Mouse (Mus musculus) MEL-GATA-1-ER (cell line): ENCODE data around the gene Gm17651.
A peak's percentile ranks its signal among the peaks of the same experiment; 100 is the strongest.

ENCODE experiments used
- DNase-seq: peaks from one replicate; pipeline ENCODE4 v3.0.0-alpha.2; 2012; ENCODE audit warnings: low read depth; ENCODE audit errors: extremely low read depth

The Gm17651 gene

DNA sequence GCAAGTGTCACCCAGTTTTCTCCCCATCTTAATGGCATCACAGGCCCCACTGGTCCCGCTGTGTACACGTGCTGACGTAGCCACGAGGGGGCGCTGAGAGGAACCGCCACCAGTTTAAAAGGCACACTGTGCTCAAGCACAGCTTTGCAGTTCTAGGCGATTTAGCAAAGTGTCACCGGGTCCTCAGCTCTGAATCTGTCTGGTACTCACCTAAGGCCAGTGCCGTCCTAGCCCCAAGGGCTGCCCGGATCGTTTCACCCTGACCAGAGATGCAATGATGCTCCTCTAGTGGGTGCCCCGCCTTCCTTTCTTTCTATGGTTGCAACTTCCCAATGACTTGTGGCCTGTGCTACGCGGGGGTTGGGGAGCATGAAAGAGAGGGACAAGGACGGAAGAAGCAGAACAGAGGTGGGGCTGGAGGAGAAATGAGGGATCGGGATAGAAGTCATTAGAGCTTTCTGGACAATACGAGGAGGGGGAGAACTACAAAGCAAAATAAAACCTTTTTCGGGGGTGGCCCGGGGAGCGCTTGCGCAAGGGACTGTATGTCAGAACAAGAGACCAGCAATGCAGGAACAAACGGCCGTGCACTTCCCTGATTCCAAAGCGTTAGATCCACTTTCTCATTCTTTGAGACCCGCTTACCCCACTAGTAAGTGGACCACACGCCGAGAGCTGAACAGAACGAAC, 6.3 kb upstream of the Gm17651 start:
- peak; percentile 96 for DNase-seq

DNA sequence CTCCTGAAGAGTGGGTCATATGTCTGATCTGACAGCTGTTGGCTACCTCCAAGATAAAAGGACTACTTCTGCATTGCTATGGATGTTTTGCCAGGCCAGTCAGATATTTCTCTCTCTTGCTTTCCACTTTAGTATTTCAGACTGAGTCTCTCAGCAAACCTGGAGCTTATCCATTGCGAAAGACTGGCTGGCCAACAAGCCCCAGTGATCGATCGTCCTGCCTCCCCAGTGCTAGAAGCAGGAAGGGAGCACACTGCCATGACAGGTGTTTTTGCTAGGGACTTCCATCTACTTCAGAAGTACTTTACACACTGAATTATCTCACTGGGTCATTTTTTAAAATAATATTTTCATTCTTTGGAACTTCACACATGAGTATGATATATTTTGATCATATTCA, 3.9 kb upstream of the Gm17651 start:
- no peak for DNase-seq

DNA sequence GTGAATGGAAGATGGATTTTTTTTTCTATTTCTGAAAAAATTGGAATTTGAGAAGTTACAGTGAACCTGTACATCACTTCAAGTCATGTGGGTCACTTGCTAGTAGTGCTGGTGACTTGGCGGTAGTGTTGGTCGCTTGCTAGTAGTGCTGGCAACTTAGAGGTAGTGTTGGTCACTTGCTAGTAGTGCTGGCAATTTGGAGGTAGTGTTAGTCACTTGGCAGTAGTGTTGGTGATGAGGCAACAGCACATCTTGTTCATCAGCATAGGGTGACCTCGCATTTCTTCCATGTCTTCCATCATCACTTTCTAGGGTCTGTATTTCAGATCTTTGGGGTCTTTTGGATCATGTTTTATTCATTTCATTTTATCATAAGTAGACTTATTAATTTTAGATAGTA, 1.6 kb upstream of the Gm17651 start:
- DNase-seq, result no peak

DNA sequence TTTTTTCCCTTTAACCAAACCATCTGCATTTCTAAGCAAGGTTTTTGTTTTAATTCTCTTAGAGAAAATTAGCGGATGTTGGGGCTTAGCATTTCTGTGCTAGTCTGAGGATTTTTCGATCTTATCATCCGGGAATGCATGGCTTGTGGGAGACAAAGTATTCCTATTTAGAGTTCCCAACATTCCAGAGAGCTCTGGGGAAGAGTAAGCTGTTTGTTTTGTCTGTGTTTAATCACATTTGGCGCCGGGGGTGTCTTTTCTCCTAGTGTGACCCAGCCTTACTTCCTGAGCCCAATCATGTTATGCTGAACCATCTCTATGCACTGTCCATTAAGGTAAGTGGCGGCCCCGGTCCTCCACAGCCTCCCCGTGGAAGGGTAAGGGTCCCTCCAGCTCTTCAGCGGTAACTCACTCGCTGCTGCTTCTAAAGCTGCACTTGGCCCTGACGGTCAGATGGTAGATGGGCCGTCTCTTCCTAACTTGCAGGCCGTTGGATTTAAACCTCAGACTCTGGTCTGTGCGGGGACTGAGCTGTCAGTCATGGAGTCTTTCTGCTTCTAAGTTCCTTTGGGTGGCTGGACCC, 7.3 kb downstream of the Gm17651 start:
- no peak for DNase-seq

DNA sequence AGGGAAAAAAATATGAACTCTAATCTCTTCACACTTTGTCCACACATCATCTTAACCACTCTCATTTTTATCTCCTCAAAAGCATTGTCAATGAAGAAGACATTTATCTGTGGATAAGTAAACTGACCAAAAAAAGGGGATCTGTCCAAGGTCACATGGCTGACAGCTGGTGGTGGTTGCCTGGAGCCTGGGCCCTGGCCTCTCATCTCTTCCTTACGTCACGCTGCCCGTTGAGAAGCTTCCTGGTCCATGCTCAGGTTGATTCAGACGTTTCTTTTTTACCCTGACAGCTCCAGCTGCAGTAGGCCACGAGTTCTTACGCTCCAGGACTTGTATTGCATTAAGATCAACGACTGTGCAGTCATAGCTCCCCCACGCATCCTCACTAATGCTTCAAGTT, 8.3 kb downstream of the Gm17651 start:
- DNase-seq, result no peak

DNA sequence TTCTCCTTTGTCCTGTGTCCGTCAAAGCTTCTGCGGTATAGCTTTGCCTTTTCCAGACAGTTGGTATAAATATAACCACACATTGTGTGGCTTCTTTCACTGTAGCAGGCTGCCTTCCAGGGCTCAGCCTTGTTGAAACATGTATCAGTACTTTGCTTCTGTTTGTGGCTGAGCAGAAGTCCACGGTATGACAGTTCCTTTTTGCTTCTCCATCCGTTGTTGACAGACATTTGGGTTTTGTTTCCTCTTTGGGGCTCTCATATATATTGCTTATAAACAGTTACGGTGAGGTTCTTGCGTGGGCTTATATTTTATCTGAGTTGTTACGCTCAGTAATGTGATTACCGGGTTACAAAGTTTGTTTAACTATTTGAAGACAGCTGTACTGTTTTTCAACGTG, 9.0 kb downstream of the Gm17651 start:
- no peak for DNase-seq

DNA sequence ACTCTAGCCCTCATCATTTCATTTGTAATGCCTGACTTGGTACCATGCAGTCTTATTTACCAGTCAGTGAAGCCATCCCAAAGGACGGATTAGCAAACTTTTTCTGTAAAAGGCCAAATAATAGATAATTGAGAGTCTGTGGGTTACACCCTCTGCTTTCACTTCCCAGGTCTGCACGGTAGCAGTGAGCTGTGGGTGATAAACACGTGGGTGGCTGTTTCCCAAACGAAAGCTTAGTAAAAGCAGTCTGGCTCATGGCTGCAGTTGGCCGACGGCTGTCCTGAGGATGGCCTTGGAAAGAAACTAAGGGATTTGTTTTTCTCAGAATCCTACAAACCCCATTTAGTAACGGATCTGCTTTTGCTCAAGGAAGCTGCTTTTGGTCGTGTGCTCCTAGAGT, 13.3 kb downstream of the Gm17651 start:
- DNase-seq, result no peak

DNA sequence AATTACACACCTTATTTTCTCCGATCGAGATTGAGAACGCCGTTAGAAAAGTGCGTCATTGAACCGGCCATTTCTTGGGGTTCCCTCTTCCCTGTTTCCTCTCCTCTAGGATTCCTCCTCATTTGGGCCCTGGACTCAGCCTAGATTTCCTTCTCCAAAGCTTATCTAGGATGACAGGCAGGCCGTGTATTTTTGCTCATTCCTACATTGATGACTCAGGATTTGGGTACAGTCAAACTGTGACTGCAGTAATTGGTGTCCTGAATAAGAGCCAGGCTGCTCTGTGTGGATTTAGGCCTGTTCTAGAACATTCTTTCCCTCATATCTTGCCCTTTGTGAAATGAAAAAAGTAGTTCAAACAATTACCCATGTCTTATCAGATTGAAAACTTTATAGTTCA, 14.7 kb downstream of the Gm17651 start:
- DNase-seq, result no peak

DNA sequence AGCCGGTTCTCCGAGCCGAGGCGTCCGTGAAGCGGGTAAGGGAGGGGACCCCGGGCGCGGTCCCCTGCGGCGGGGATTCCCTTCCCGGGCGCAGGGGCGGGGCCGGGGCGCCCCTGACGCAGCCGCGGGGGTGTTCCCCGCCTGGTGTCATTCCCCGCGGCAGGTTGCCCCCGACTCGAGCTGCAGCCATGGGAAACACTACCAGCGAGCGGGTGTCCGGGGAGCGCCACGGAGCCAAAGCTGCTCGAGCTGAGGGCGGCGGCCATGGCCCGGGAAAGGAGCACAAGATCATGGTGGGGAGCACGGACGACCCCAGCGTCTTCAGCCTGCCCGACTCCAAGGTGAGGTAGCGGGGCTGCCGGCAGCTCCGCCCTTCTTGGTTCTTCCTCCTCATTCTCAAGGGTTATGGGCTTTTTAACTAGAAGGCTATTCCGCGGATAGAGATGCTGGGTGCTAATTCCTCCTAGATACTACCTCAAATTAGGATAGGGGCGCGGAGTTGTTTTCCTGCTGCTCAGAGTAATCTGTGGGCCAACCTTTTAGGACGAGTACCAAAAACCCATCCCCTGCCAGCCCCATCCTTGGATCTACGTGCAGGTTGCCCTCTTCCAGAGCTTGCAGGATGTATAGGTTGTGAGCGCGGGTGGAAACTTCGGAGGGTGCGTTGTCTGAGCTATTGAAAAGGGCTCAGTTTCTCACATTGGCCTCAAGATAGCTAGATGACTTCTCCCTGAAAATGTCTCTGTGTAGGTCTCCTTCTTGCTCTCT, 15.9 kb downstream of the Gm17651 start:
- DNase-seq, result peak; percentile 73

DNA sequence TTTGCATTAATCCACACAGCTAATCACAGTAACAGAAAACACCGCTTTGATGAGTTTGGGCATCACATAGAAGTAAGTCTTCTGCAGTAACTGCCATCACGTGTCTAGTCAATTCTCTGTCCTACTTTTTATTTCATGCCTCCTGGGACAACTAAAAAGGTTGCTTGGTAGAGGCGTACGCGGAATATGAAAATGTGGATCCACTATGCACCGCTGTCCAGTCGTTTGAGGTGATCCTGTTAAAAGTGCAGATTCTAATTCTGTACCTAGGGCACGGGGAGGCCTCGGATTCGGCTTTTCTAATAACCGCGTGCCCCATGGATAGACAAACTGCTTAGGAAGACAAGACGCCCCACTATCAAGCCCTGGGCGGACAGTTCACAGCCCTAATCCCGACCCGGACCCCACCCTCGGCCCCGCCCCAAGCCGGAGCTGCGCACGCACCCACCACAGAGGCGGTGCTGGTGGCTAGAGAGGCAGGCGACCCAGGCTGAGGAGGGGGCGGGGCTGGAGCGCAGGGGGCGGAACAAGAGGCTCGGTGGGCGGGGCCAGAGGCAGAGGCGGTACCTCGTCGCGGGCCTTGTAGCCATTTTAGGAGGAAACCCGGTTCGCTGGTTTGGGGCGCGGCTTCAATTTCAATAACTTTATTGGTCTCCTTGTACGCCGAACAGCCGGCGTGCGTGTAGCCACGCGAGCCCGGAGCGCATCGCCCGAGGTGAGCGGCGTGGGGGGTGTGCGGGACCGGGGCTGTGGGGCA, 16.7 kb downstream of the Gm17651 start, which contains the start of gene Prkab2:
Prkab2 (plus strand) TSS at position 539 of the 757 bp plus-strand sequence.
- DNase-seq, result peak; percentile 99

DNA sequence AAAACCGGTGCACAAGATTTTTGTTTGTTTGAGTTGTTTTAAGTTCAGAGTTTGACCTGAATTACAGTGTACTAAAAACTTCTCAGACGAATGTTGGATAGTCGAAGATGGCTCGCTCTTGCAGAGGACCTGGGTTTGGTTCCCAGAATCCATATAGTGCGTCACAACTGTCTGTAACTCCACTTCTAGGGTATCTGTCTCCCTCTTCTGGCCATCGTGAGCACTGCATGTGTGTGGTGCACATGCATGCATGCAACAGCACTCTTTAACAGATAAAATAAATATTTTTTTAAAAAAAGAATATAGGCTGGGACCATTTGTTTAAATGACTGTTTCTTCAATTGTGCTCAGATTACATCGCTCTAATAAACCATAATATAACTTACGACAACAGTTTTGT, 19.6 kb downstream of the Gm17651 start:
- DNase-seq, result peak; percentile 73

DNA sequence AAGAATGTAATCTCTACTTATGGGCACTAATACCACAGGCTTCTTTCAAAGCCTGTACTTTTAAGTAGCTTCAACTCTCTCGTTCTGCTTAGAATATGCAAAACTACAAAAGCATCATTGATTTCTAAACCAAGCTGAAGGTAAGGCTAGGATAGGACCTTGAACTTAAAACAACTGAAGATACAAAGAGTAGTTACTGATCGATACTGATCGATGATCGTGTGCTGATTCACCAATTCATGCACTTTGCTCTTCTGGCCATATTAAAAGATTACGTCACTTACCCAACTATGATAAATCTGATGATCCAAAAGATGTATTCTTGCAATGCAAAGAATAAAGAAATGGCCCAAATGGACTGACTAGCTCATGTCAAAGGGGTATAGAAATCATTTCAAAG, 20.7 kb downstream of the Gm17651 start:
- DNase-seq, result no peak

DNA sequence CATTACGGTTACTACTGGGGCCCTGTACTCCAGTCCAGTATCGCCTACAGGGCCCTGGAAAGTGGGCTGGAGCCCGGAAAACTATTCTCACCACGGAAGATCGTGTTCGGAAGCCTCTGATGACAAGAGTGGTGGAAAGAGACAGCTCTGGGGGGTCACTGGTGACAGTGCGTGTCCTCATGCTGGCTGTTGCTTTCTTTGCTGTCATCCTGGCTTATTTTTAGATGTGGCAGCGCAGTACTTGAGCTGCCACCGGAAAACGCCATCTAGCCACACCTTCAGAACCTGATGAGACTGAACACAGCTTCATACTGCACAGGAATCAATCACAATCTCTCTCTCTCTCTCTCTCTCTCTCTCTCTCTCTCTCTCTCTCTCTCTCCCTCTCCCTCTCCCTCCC, 22.9 kb downstream of the Gm17651 start:
- no peak for DNase-seq

DNA sequence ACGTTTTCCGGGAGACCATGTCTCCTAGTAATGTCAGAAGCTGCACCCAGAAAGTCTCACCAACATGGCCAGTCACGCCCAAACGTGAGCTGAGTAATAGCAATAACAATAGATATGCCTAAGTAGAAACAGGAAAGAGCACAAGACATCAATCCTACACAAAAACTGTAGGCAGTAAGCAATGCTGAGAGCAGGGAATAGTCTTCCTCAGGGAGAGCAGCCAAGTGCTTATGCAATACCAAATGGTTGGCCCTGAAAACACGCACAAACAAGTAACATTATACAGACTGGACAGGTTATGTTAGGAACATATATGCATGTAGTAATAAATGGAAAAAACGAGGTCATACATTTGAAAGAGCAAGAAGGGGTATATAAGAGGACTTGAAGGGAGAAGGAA, 25.0 kb downstream of the Gm17651 start:
- DNase-seq, result no peak

DNA sequence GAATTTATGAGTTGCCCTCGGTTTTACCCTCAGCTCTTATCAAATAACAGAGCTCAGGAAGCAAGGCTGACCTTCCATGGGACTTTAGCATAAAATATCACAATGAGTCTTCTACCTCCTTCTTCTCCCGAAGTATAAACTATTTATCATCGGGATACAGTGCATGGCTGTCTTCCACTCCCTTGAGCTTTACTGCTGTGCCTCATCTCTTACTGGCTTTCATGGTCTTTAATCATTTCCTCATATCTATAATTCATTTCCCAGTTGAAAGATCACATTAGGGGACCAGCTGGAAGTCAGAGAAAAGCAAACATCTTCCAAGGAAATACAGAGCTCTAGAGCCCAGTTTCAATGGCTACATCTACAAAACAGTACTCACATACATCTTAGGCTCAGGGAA, 25.5 kb downstream of the Gm17651 start:
- no peak for DNase-seq

DNA sequence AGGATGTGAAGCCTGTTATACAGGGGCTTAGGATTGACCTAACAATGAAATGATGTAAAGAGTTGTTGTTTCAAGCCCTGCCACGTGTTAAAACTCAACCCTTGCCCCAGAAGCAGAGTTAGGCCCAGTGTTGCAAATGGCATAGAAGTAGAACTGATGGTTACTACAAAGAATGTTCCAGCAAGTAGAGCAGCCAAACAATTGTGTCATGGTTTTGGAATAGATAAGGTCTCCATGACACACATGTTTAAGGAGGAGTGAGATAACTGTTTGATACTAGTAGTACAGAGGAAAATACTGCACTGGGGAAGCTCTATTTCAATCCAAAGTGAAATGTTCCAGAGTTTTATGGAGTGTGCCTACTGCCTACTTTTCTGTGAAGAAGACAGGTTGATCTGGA, 26.0 kb downstream of the Gm17651 start:
- no peak for DNase-seq

DNA sequence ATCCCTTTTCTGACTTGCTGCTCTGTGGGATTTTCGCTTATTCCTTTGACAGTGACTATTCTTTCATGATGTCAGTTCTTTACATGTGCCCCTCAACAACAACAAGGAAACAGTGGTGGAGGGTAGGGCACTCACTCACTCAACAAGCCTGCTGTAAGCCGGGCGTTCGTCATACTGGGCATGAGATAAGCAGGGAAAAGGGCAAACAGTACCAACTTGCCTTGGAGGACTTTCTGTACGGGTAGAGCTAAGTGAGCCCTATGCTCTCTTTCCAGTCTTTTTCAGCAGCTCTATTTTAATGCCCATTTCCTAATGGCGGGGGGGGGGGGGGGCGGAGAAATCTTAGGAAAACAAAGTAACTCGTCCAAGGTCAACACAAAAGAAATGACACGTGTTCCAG, 32.5 kb downstream of the Gm17651 start:
- no peak for DNase-seq

DNA sequence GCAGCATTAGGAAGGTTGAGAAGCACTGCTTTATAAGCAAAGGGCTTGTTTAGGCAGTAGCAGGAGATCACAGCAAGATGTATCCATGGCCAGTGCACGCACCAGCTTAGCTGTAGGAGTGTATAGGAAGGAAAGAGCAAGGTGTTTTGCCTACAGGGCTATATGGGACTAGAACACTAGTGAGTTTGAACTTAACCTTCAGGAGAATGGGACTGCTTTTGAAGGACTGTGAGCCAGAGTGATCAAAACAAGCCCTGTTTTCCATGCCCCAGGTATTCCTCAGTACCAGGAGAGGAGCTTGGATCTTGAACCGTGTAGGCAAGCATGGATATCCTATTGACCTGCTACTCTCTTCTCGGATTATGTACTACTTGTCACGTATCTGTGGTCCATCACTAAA, 33.1 kb downstream of the Gm17651 start:
- no peak for DNase-seq

DNA sequence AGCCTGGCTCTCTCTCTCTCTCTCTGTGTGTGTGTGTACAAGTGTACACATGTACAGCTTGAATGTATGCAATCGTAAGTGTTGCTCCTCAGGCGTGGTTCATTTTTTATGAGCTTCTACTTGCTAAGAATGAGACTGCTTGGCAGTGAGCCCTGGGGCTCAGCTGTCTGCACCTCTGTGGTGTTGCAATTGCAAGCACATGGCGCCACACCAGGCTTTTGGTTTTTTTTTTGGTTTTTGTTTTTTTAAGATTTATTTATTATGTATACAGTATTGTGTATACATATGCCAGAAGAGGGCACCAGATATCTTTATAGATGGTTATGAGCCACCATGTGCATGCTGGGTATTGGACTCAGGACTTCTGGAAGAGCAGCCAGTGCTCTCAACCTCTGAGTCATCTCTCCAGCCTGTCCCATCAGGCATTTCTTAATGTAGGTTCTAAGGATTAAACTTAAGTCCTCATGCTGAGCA, 40.2 kb downstream of the Gm17651 start:
- DNase-seq, result peak; percentile 26

DNA sequence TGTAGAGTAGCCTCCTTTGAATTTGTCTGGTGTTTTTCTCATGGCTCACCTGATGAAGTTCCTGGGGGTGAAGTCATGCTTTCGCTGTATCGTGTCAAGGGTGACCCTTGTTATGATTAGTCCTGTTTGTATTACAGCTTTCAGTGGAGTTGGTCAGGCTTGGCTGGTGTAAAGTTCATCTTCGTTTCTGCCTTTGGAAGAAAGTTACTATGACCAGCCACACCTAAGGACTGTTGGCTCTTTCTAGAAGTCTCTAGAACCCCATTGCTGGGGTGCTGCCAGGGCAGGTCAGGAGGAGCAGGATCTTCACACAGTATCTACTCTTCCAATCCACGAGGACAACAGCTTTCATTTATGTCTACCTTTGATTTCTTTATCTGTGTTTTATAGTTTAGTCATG, 41.0 kb downstream of the Gm17651 start:
- DNase-seq, result no peak

DNA sequence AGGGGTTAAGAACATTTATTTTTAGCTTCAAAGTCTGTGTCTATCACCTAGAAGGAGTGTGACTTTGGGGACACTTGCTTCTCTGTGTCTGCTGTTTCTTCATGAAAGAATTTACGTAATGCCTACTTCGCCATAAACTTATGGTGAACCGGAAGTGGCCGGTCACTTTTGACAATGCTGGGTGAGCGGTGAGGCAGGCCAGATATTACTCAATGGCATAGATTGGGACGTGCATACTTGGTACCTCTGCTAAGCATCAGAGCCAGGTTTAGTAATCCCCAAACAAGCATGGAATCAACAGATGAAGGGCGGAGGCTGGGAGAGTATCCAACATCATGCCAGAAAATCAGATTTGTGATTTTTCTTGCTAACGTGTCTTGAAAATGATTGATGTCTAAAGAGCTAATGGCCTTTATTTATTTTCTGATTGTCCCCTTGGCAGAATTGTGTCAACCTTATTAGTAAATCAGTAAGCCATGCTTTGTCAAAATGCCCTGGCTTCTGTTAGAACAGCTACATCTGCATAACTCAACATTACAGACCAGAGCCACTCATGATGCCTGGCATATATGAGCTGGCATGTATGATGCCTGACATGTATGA, 43.1 kb downstream of the Gm17651 start:
- DNase-seq, result no peak
